Mouse (Mus musculus) kidney, postnatal 0 days (tissue): ENCODE results near the gene Tctn1. TPM values are rescaled to one million over a fixed set of nuclear protein-coding genes. Genes with fewer than 3 reads are reported as not detected.

ENCODE experiments used
- ATAC-seq: fragments of 200-750 bp; cut with Nextera tagmentation; replicated peaks from 2 replicates; pipeline ENCODE4 v1.8.0; 2017; ENCODE audit warnings: low read depth, moderate number of reproducible peaks, moderate TSS enrichment, moderate library complexity; ENCODE audit not compliant: low FRiP score
- DNase-seq: peaks from one replicate; pipeline ENCODE4 v3.0.0-alpha.2; 2016; ENCODE audit warnings: low spot score
- H3K27ac ChIP-seq: fragments of 300-500 bp; sonication (generic); 2 replicates; pipeline ENCODE4 v1.5.1; 2014; ENCODE audit warnings: mild to moderate bottlenecking
- H3K27me3 ChIP-seq: fragments of 300-500 bp; sonication (generic); 2 replicates; pipeline ENCODE4 v1.6.1; 2014; ENCODE audit warnings: low read length, mixed read lengths; ENCODE audit not compliant: insufficient read depth
- H3K36me3 ChIP-seq: fragments of 300-500 bp; sonication (generic); 2 replicates; pipeline ENCODE4 v1.6.1; 2014; ENCODE audit warnings: low read length, mixed read lengths; ENCODE audit not compliant: insufficient read depth
- H3K4me1 ChIP-seq: fragments of 300-500 bp; sonication (generic); replicated peaks from 2 replicates; pipeline ENCODE4 v1.6.1; 2014; ENCODE audit warnings: antibody characterized with exemption, low read length, mixed read lengths; ENCODE audit not compliant: insufficient read depth
- H3K4me2 ChIP-seq: fragments of 300-500 bp; sonication (generic); 2 replicates; pipeline ENCODE4 v1.6.1; 2014; ENCODE audit warnings: mild to moderate bottlenecking, low read length, moderate library complexity, mixed read lengths
- H3K4me3 ChIP-seq: fragments of 300-500 bp; sonication (generic); replicated peaks from 2 replicates; pipeline ENCODE4 v1.5.1; 2014; ENCODE audit warnings: low read depth, low read length
- H3K9ac ChIP-seq: fragments of 300-500 bp; sonication (generic); 2 replicates; pipeline ENCODE4 v1.6.1; 2014; ENCODE audit warnings: low read depth, low read length
- H3K9me3 ChIP-seq: fragments of 300-500 bp; sonication (generic); replicated peaks from 2 replicates; pipeline ENCODE4 v1.6.1; 2016; ENCODE audit warnings: low read length, inconsistent platforms, mixed read lengths
- CTCF ChIP-seq: IDR thresholded peaks from 2 replicates; pipeline ENCODE4 v1.5.1; 2016; ENCODE audit warnings: antibody characterized with exemption, low read depth, mild to moderate bottlenecking, moderate library complexity
- WGBS: fragments of 180-500 bp; shearing (Covaris S2); extraction: QIAGEN DNeasy Blood & Tissue Kit; methylation state at CpG from one replicate; pipeline ENCODE4 v1.1.7; 2014; 5-methylcytosine and 5-hydroxymethylcytosine counted together
- polyA plus RNA-seq: library from polyadenylated mRNA; unstranded; fragments of >200 nt; fragmentation: Nextera tagmentation; extraction: Ambion mirVana; gene quantifications from 2 replicates; pipeline ENCODE4 v1.2.1, GENCODE M21; 2015

Tctn1 gene
- polyA plus RNA-seq, 1 experiment from 2014 or later, result 5.2 TPM

DNA sequence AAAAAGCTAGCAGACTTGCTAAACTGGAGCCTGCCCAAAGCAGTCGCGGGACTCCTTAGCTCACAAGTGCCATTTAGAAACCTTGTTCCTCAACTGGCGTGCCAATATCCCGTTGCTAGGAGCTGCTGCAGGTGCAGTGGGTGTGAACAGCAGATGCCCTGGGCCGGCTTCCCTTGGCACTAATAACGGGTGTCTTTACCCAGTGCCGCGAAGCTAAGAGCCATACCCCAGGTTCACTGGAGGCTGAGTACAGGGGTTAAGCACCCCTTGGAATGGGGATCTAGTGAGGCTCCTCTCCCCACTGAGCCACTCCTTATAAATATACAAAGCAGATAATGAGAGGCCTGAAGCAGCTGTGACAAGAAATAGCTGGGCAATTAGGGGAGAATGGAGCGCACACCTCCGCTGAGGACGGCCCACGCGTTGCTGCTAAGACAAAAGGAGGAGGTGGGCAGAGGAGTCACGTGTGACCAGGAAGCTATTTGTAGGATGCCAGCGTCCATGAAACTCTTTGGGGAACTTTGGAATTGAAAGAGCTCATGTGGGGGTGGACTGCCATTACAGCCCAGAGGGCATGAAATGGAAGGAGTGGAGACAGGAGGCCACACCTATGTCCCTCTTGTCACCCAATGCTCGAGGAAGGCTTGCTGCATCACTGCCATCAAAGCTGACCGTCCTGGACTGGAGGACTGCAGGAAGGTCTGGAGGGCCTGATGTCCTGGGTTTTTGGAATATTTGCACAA, 20.3 kb downstream of the Tctn1 start:
- no peak for ATAC-seq
- Histone ChIP-seq H3K36me3 (peaks cover 12% of the 10 kb centered on the region; the same call in 1 of the 2 replicates), H3K4me1 (no peaks in the 10 kb centered on the region)

DNA sequence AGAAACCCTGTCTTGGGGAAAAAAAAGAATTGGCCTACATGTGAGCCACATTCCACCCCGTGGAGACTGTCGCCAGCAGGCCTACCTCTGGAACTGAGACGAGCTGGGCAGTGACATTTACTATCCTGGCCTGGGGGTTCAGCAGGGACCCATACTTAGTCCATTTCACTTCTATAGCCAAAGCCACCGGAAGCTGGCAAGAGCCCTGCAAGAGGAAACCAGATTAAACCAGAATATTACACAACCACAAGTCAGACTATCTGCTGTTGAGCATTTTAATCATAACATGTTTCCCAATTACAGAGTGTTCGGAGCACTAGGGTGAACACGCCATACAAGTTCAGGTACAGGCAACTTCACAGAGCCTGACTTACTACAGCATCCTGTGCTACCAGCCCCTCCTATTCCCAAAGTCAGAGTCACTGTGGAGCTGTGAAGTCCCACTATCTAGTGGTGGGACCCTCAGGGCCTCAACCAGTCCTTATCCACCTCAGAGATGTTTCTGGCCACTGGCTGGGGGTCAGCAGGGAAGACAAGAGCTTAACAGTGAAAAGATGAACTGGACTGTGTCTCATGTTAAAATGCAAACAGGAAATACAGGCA, 21.6 kb downstream of the Tctn1 start:
- no peak overlapping the region for H3K27ac ChIP-seq
- ATAC-seq, result no peak
- no peaks in the 10 kb centered on the region for H3K9me3 ChIP-seq
- peaks cover 12% of the 10 kb centered on the region; the same call in 1 of the 2 replicates for H3K36me3 ChIP-seq
- no peak overlapping the region for H3K4me2 ChIP-seq
- no peak overlapping the region for H3K4me3 ChIP-seq
- no peaks in the 10 kb centered on the region for H3K4me1 ChIP-seq
- DNase-seq, result no peak
- H3K27me3 ChIP-seq, result no peaks in the 10 kb centered on the region
- no peak overlapping the region for H3K9ac ChIP-seq
- TF ChIP-seq CTCF, result no peak
- WGBS, result 85% methylated on average over 6 of the region's 6 CpGs

More for the DNA sequence above, 20.3 kb downstream of the Tctn1 start:
- 80% methylated on average over 17 of the region's 17 CpGs for WGBS
- Histone ChIP-seq H3K9me3 (no peaks in the 10 kb centered on the region), H3K4me3 (no peak overlapping the region), H3K9ac (no peak overlapping the region), H3K27me3 (no peaks in the 10 kb centered on the region), H3K4me2 (no peak overlapping the region), H3K27ac (no peak overlapping the region)
- TF ChIP-seq CTCF, result no peak
- DNase-seq, result no peak

DNA sequence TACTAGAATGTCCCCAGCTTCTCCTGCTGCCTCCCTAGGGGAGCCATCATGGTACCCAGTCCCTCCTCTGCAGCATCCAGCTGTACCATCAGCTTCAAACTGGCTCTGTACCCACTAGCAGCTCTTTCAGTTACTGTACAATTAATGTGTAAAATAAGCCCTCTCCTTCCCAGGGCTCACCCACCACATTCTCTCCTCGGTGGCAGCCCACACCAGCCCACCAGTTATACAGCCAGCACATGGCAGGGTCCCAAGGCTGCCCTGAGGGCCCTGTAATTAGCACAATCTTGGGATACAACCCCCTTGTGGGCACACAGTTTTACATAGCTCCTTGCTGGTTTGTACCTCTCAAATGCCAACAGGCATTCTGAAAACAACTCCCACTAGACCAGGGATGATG, 23.3 kb downstream of the Tctn1 start:
- Histone ChIP-seq H3K27ac (no peak overlapping the region), H3K9ac (no peak overlapping the region), H3K4me2 (no peak overlapping the region), H3K4me3 (no peak overlapping the region), H3K36me3 (0 out of 2 replicates have a peak, but pooled peaks cover 7% of the 10 kb centered on the region), H3K27me3 (no peaks in the 10 kb centered on the region), H3K9me3 (no peaks in the 10 kb centered on the region), H3K4me1 (no peaks in the 10 kb centered on the region)
- DNase-seq (no peak), ATAC-seq (no peak)
- TF ChIP-seq CTCF, result no peak
- WGBS, result 60% methylated on average over 1 of the region's 1 CpGs

DNA sequence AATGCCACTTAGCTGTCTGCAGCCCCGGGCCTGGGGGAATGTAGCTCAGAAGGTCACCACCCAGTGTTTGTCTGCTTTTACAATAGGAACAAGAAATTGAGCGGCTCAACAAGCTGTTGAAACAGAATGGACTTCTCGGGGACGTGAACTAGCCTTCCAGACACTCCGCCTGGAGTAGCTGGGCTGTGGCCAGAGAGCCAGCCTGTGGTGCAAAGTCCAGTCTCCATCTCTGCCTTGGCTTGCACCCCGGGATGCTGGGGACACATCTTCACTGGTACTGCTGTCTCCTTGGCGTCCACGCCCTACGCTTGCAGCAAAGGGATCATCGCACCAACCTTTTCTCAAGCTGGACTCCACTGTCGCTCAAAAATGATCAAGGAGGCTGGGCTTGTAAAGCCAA, 23.7 kb downstream of the Tctn1 start:
- no peak for DNase-seq
- no peaks in the 10 kb centered on the region for H3K27me3 ChIP-seq
- no peaks in the 10 kb centered on the region for H3K9me3 ChIP-seq
- no peak for TF ChIP-seq CTCF
- WGBS, result 90% methylated on average over 11 of the region's 11 CpGs
- ATAC-seq, result no peak
- H3K4me1 ChIP-seq, result no peaks in the 10 kb centered on the region
- H3K4me2 ChIP-seq, result no peak overlapping the region
- H3K9ac ChIP-seq, result no peak overlapping the region
- H3K4me3 ChIP-seq, result no peak overlapping the region
- H3K36me3 ChIP-seq, result 0 out of 2 replicates have a peak, but pooled peaks cover 7% of the 10 kb centered on the region
- no peak overlapping the region for H3K27ac ChIP-seq

DNA sequence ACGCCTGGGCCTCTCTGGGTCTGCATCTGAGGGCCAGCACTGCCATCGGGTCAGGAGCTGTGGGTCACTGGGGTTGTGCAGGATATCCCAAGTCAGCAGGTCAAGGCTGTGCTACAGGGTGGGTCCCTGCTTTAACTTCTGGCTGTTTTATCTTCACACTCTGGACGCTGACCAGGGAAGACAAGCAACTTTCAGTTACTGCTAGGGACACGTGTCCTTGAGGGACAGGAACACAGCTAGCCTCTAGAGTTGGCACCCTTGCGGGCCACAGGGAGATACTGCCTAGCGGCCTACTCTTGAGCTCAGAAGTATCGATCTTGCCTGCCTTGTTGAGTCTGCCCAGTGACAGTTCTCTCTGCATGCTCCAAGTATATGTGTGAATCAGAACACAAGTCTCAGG, 24.6 kb downstream of the Tctn1 start:
- Histone ChIP-seq H3K4me3 (no peak overlapping the region), H3K9ac (no peak overlapping the region), H3K27me3 (no peaks in the 10 kb centered on the region), H3K9me3 (no peaks in the 10 kb centered on the region), H3K36me3 (0 out of 2 replicates have a peak, but pooled peaks cover 7% of the 10 kb centered on the region), H3K4me1 (0 out of 2 replicates have a peak, but pooled peaks cover 3% of the 10 kb centered on the region), H3K27ac (no peak overlapping the region), H3K4me2 (no peak overlapping the region)
- no peak for TF ChIP-seq CTCF
- DNase-seq, result no peak
- no peak for ATAC-seq
- 86% methylated on average over 7 of the region's 7 CpGs for WGBS

DNA sequence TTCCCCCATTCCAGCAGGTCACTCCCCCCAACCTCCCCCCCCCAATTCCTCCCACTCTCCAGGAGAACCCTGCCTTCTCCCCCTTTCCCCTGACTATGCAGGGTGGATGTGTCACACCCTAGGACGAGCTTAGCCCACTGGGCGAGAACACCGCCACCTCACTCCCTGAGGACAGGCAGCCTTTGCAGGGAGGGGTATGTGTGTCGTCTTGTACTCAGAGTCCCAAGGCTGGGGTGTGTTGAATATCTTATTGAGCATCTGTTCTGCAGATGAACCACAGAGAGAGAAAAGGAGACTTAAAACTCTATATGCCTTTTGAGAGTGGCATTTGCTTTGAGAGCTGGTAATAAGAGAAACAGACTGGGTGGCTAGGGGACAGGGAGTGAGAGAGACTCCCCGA, 27.1 kb downstream of the Tctn1 start:
- ATAC-seq (no peak), DNase-seq (no peak)
- WGBS, result 65% methylated on average over 5 of the region's 5 CpGs
- H3K9ac ChIP-seq, result no peak overlapping the region
- H3K9me3 ChIP-seq, result no peaks in the 10 kb centered on the region
- H3K4me3 ChIP-seq, result no peak overlapping the region
- H3K27me3 ChIP-seq, result no peaks in the 10 kb centered on the region
- no peak overlapping the region for H3K4me2 ChIP-seq
- 0 out of 2 replicates have a peak, but pooled peaks cover 7% of the 10 kb centered on the region for H3K36me3 ChIP-seq
- TF ChIP-seq CTCF, result no peak
- no peak overlapping the region for H3K27ac ChIP-seq
- H3K4me1 ChIP-seq, result 0 out of 2 replicates have a peak, but pooled peaks cover 9% of the 10 kb centered on the region
